Mouse (Mus musculus) CD4-positive helper T cell, adult 2 months (primary cell): Measurements from ENCODE around the gene Mmp24.
"Not testable (repeated sequence)": the region's sequence is repeated elsewhere in the genome, so short reads cannot be mapped to it uniquely, and the experiment has no call there.

Experiments used
- DNase-seq: peaks from one replicate; pipeline ENCODE4 v3.0.0-alpha.2; 2012; ENCODE audit warnings: low read depth, missing footprints, low spot score

Mmp24 gene

DNA sequence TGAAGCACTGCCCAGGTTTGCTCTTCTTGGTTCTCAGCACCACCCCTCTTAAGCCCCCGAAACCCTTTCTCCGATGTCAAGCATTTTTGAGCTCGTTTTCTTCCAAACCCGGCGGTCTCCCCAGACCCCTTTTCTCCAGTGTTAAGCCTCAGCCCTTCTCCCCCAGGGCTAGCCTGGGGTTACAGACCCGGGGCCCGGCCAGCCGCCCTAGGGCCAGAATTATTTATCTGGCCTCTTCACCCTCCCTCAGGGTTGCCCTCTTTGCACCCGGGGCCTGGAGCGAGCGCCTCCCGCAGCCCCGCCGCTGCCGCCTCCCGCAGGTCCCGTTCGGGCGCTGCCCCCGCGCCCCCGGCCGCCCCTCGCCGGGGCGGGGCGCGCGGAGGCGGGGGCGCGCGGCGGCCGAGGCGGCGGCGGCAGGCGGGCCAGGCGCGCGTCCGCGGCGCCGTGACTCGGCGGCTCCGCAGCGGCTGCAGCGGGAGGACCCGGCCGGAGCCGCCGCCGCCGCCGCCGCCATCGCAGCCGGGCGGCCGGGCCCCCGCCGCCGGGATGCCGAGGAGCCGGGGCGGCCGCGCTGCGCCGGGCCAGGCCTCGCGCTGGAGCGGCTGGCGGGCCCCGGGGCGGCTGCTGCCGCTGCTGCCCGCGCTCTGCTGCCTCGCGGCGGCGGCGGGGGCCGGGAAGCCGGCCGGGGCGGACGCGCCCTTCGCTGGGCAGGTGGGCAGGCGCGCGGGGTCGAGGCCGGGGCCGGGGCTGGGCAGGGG lies at the start of gene Mmp24:
Gene Mmp24 (plus strand): TSS at position 416 of the 758 bp plus-strand sequence.
- no peak for DNase-seq

GRCm38 (mm10) chr2:155726302-155726701 lies 48.8 kb upstream of the Mmp24 start:
- no peak for DNase-seq

DNA sequence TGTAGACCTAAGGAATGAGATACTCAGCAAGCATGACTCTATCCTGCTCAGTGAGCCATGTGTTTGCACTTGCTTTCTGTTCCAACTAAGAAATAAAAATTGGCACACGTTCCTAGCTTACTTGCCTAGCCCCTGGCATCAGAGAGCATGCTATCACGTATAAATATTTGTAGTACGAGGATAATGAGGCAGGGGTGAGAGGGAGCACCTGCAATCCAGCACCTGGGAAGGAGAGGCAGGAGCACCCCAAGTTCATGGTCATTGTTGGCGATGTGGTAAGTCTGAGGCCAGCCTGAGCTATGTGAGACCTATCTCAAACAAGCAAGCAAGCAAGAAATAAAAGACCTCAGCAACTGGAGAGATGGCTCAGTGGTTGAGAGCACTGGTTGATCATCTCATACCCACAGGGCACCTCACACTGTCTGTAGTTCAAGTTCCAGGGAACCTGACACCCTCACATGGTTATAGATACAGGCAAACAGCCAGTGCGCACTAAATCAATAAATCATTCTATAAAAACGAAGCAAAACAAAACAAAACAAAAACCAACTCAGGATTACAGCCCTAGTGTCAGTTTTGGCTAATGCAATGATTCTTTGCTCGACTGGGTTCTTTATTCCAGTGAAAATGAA lies 47.3 kb upstream of the Mmp24 start:
- DNase-seq: no peak

- no peak for DNase-seq
Measured at GRCm38 (mm10) chr2:155728742-155729141, 46.4 kb upstream of the Mmp24 start.

DNA sequence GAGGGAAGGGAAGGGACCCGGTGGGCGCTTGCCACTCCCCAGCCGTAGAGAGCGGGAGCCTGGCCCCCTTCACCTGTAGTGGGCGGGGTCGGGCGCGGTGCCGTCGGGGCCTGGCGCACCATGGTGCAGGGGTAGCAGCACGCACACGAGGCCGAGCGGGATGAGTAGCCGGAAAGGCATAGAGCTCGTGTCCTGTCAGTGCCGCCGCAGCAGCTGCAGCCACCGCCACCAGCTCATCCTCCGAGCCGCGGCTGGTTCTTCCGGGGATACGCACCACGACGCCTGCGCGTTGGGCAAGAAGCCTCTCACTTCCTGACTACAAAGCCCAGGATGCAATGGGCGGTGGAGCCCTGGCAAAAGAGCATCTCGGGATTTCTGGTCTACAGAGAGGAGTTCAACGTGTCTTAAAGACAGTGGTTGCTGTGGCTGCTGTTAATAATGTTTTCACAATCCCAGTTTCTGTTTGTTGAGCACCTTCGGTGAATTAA lies 45.9 kb upstream of the Mmp24 start, which contains the start of gene Edem2:
Gene Edem2 (minus strand): TSS at position 318 of the 488 bp plus-strand sequence.
- peak; percentile 95 for DNase-seq

- no peak for DNase-seq
Measured at GRCm38 (mm10) chr2:155735080-155735479, 40.1 kb upstream of the Mmp24 start.

- not testable (repeated sequence) for DNase-seq
Measured at GRCm38 (mm10) chr2:155735766-155736165, 39.4 kb upstream of the Mmp24 start, which contains the start of gene Gm17581. TSS of gene Gm17581 (minus strand) at chr2:155735866.

- no peak for DNase-seq
Measured at GRCm38 (mm10) chr2:155736936-155737335, 38.2 kb upstream of the Mmp24 start.

- no peak for DNase-seq
Measured at GRCm38 (mm10) chr2:155737803-155738202, 37.3 kb upstream of the Mmp24 start.

DNA sequence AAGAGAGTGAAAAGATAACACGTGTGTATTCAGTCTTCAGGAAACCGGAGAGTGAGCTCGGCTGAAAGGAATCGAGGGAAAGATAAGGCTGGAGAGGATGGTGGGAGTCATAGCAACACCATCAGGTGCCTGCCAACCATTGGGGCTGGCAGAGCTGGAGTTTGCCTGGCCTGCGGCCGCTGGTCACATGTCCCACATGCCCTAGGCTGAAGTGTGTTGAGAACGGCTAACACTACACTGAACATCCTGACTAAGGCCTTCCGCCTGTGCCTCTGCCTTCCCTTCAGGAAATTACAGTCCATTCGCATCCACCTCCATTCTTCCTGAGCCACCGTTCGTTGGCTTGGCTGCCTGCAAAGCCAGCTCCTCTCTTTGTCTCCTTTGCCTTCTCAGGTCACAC lies 32.9 kb upstream of the Mmp24 start:
- DNase-seq: no peak

- no peak for DNase-seq
Measured at GRCm38 (mm10) chr2:155742931-155743337, 32.2 kb upstream of the Mmp24 start.

GRCm38 (mm10) chr2:155743351-155743750 lies 31.8 kb upstream of the Mmp24 start:
- no peak for DNase-seq

GRCm38 (mm10) chr2:155745487-155745886 lies 29.7 kb upstream of the Mmp24 start:
- DNase-seq: no peak

GRCm38 (mm10) chr2:155749394-155749793 lies 25.7 kb upstream of the Mmp24 start:
- no peak for DNase-seq

DNA sequence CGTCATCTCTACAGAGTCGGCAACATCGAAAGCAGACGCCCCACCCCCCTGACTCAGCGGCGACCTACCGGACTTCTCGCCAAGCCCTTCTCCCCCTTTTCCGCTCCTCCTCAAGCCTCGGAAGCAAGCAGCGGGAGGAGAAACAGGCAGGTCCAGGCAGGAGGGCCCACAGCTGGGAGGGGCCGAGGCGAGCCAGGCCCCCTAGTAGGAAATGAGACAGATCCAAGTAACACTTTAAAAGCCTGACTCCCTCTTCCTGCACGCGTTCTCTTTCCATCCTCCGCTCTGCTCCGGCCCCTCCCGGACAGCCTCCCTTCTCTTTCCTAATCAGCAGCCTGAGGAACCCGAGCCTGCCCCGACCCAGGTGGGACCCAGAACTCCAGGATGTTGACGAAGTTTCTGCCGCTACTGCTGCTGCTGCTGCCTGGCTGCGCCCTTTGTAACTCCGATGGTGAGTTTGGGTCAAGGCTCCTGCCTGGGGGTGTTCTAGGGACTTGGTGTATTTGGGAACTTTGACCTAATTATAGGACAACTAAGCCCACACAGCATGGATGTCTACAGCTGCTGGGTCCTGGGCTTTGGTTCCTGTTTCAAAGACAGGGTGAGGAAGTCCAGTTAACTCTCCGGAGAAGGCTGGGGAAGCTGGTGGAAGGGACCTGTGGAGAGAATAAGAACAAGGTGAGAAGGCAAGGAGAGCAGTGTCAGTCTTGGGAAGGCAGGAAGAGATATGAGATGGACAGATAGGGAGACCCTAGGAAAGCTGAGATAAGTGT lies 23.9 kb upstream of the Mmp24 start, which contains the start of gene Procr:
Gene Procr (plus strand): TSS at position 104 of the 773 bp plus-strand sequence.
- DNase-seq: no peak

DNA sequence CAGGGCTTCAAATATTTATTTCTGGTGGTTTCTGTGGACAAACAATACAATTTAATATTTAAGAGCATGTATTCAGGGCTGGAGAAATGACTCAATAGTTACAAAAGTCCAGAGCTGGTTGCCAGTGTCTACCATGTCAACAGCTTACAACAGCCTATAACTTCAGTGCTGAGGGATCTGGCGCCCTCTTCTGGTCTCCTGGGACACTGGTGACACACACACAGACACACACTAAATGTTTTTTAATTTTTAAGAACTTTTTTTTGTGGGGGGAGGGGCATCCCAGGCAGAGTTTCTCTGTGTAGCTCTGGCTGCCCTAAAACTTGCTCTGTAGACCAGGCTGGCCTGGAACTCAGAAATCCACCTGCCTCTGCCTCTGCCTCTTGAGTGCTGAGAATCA lies 19.4 kb upstream of the Mmp24 start:
- peak; percentile 57 for DNase-seq

GRCm38 (mm10) chr2:155756855-155757566 lies 18.1 kb upstream of the Mmp24 start:
- DNase-seq: no peak

- DNase-seq: peak; percentile 75
Measured at GRCm38 (mm10) chr2:155764679-155765418, 10.3 kb upstream of the Mmp24 start.

- no peak for DNase-seq
Measured at GRCm38 (mm10) chr2:155773664-155774063, 1.5 kb upstream of the Mmp24 start.

GRCm38 (mm10) chr2:155774261-155774926 lies 748 bp upstream of the Mmp24 start:
- no peak for DNase-seq
